Mouse (Mus musculus): ENCODE results near the gene Smok2a.
"Not testable (repeated sequence)": the region's sequence is repeated elsewhere in the genome, so short reads cannot be mapped to it uniquely, and the experiment has no call there.

Gene Smok2a

GRCm38 (mm10) chr17:13212136-13212850, 8.7 kb upstream of the Smok2a start:
- no peak for DNase-seq (ENCODE audit: extremely low read depth, insufficient read length, low spot score)

DNA sequence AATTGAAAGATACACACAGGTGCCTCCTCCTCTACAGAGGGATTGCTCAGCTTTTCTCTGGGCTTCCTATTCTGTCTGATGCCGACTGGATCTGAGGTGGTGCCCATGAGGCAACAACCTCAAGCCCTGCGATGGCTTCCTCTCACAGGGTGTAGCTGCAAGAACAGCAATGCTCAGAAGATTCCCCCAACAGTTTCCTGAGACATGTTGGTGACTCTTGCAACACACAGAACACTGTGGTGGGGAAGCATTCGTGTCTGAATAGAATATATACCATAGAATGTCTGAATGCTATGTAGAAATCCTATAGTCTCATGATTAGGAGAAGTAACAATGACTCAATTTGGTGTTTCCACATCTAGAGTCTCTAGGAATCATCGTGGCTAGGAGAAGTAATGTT, 6.8 kb upstream of the Smok2a start:
- no peak for DNase-seq (ENCODE audit: extremely low read depth, insufficient read length, low spot score)

DNA sequence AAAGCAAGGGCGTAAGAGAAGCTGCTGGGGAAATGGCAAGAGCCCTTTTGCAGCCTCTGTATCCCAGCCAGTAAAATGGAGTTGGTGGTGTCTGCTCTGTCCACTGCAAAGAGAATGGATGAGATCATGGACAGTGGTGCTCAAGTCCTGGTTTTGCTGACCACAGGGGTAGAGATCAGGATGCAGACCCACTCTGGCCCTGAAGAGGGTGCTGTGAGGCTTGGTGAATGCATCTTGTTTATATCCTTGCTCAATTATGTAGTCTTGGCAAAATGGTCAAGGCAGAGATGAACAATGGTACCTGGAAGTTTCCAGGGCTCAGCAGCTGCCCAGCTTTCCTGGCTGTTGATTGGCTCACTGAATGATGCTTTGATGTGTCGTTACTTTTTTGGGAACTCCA, 5.4 kb upstream of the Smok2a start:
- DNase-seq (ENCODE audit: extremely low read depth, insufficient read length, low spot score) = no peak

GRCm38 (mm10) chr17:13221921-13222320, 933 bp downstream of the Smok2a start:
- DNase-seq (ENCODE audit: extremely low read depth, insufficient read length, low spot score) = not testable (repeated sequence)

DNA sequence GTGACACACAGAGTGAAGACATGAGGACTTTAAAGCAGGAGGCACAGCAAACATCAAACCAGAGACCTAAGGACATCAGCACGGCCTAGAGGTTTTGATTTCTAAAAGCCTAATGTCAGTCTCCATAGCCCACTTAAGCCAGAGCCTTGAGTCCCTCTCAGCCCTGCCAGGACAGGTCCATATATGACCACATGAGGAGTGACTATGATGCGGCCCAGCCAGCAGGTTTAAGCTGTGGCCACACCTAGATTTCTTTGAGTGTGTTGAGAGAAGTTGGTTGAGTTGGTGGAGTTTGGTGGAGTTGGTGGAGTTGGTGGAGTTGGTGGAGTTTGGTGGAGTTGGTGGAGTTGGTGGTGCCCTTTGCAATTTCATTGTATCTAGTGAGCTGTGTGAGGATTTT, 9.0 kb downstream of the Smok2a start, which contains the start of gene Smok2b:
Smok2b (plus strand) TSS at position 301 of the 400 bp plus-strand sequence.
- not testable (repeated sequence) for DNase-seq (ENCODE audit: extremely low read depth, insufficient read length, low spot score)

DNA sequence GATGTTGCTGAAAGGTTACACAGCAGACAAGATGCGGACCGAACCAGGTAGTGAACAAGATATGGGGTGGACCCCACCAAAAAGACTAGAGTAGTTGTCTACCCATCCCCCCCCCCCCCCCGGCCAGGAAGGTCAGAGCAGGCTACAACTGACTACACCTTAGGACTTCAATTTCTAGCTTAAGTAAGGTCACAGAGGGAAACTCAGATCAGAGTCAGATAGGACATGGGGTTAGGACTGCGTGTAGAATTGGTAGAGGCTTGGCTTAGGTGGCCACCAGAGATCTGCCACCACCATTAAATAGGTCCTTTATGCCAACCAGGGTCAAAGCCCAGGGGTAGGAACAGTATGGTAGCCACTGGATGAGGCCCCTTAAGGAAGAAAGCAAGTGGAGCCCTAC, 18.5 kb downstream of the Smok2a start:
- DNase-seq (ENCODE audit: extremely low read depth, insufficient read length, low spot score) = not testable (repeated sequence)

DNA sequence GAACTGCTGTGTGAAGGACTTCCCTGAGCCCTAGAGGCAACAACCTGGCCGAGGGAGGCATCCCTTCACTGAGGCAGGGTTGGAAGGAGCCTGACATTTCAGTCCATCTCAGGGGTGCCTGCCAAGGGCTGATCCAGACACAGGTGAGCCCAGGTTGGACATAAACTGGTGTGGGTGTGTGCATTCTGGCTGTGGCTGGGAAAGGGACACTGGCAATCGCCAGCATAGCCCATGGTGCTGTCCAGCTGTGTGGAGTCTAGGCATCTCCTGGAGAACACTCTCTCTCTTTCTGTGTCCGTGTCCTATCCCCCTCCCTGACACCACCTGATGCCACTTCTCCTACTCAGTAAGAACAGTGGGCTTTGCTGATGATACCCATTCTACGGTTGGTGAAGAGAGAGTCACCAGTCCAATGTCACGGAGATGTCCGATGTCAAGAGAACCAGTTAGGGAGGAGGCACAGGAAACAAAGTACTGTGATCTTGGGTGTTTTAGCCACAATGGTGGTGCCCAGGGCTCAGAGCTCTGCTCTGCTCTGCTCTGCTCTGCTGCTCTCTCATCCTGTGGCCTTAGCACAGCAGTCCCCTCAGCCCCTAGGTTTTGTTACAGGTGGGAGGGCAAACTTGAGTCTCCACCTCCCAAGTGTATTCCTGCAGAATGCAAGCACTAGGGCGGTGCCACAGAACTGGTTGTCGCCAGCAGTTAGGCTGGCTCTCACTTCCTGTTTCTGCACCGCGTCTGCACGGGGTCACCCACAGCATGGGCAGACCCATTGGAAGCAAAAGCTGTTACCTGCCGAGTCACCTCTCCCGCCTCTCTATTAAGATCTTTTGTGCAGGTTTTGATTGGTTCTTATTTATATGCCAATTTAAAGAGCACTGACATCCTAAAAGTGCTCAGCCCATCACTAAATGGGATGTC, 20.1 kb downstream of the Smok2a start:
- DNase-seq (ENCODE audit: extremely low read depth, insufficient read length, low spot score) = not testable (repeated sequence)

- not testable (repeated sequence) for DNase-seq (ENCODE audit: extremely low read depth, insufficient read length, low spot score)
Measured at GRCm38 (mm10) chr17:13254786-13255185, 33.8 kb downstream of the Smok2a start.

All from 3134 (cell line).